Mouse (Mus musculus) liver, postnatal 0 days (tissue): ENCODE measurements around the gene Methig1.
"Not testable (repeated sequence)": the region's sequence is repeated elsewhere in the genome, so short reads cannot be mapped to it uniquely, and the experiment has no call there.

Source experiments
- CTCF ChIP-seq: sonication (generic); IDR thresholded peaks from 2 replicates; pipeline ENCODE4 v1.5.1; 2016; ENCODE audit warnings: antibody characterized with exemption, low read depth
- EP300 ChIP-seq: IDR thresholded peaks from 2 replicates; pipeline ENCODE4 v1.6.1; 2016; ENCODE audit warnings: antibody characterized with exemption, low read depth, mild to moderate bottlenecking

GRCm38 (mm10) chr15:100337328-100337727, 15.6 kb upstream of the Methig1 start:
- not testable (repeated sequence) for TF ChIP-seq CTCF, EP300
